Mouse (Mus musculus) liver, embryonic 16.5 days (tissue): Measurements from ENCODE around the gene Pnmt. TPM values are rescaled to one million over a fixed set of nuclear protein-coding genes. Genes with fewer than 3 reads are reported as not detected.

ENCODE experiments used
- ATAC-seq: fragments of 200-750 bp; cut with Nextera tagmentation; 2 replicates; pipeline ENCODE4 v1.8.0; 2017; ENCODE audit warnings: low read depth, mild to moderate bottlenecking, moderate number of reproducible peaks, moderate library complexity
- H3K27ac ChIP-seq: fragments of 300-500 bp; sonication (generic); 2 replicates; pipeline ENCODE4 v1.5.1; 2014; ENCODE audit warnings: mild to moderate bottlenecking, low read length
- H3K27me3 ChIP-seq: fragments of 300-500 bp; sonication (generic); 2 replicates; pipeline ENCODE4 v1.6.1; 2014; ENCODE audit warnings: low read depth, low read length, mixed read lengths; ENCODE audit not compliant: control insufficient read depth, insufficient read depth
- H3K36me3 ChIP-seq: fragments of 300-500 bp; sonication (generic); 2 replicates; pipeline ENCODE4 v1.6.1; 2014; ENCODE audit warnings: mild to moderate bottlenecking; ENCODE audit not compliant: control insufficient read depth, insufficient read depth
- H3K4me1 ChIP-seq: fragments of 300-500 bp; sonication (generic); 2 replicates; pipeline ENCODE4 v1.6.1; 2014; ENCODE audit warnings: low read depth, low read length, mixed read lengths; ENCODE audit not compliant: control insufficient read depth
- H3K4me2 ChIP-seq: fragments of 300-500 bp; sonication (generic); 2 replicates; pipeline ENCODE4 v1.6.1; 2014; ENCODE audit warnings: low read depth, low read length, mixed read lengths
- H3K4me3 ChIP-seq: fragments of 300-500 bp; sonication (generic); 2 replicates; pipeline ENCODE4 v1.5.1; 2014; ENCODE audit warnings: low read depth, mild to moderate bottlenecking, low read length
- H3K9ac ChIP-seq: fragments of 300-500 bp; sonication (generic); 2 replicates; pipeline ENCODE4 v1.6.1; 2014; ENCODE audit warnings: low read depth, low read length
- H3K9me3 ChIP-seq: fragments of 300-500 bp; sonication (generic); replicated peaks from 2 replicates; pipeline ENCODE4 v1.6.1; 2016; ENCODE audit warnings: low read length; ENCODE audit not compliant: control insufficient read depth
- WGBS: fragments of 180-500 bp; shearing (Covaris S2); extraction: QIAGEN DNeasy Blood & Tissue Kit; methylation state at CpG from one replicate; pipeline ENCODE4 v1.1.7; 2014; ENCODE audit not compliant: insufficient replicate concordance; 5-methylcytosine and 5-hydroxymethylcytosine counted together
- polyA plus RNA-seq: library from polyadenylated mRNA; unstranded; fragments of >200 nt; fragmentation: Nextera tagmentation; extraction: Ambion mirVana; gene quantifications from 2 replicates; pipeline ENCODE4 v1.2.1, GENCODE M21; 2015

Gene Pnmt
- polyA plus RNA-seq, 1 experiment from 2014 or later: 0.12 TPM

- Histone ChIP-seq H3K36me3 (no peaks in the 10 kb centered on the region), H3K4me1 (peaks cover 2% of the 10 kb centered on the region), H3K27me3 (peaks cover 44% of the 10 kb centered on the region), H3K27ac (no peak overlapping the region), H3K4me2 (no peak overlapping the region), H3K9me3 (no peaks in the 10 kb centered on the region), H3K9ac (no peak overlapping the region), H3K4me3 (no peak overlapping the region)
- ATAC-seq: no peak
- WGBS: 49% methylated on average over 14 of the region's 14 CpGs
These were observed 867 bp downstream of the Pnmt start for GRCm38 (mm10) chr11:98387056-98387577.

DNA sequence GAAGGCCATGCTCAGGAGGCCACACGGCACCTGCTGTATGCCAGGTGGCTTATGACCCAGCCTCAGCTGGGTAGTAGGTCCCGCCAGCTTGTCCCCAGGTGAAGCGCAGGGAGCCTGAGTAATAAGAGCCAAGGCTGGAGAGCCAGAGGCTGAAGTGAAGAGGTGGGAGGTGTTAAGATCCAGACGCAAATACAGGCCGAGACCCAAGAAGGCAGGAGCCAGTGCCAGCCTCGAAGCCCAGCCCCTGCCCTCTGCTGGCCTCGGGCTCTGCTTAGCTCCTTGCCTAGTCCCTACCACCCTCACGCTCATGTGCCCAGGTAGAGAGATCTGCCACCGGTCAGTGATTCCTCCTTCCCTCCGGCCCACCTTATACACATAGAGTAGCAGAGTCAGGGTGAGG lies 2.0 kb downstream of the Pnmt start:
- Histone ChIP-seq H3K4me3 (no peak overlapping the region), H3K9me3 (no peaks in the 10 kb centered on the region), H3K4me1 (peaks cover 14% of the 10 kb centered on the region), H3K4me2 (no peak overlapping the region), H3K9ac (no peak overlapping the region), H3K27ac (no peak overlapping the region), H3K27me3 (peaks cover 44% of the 10 kb centered on the region), H3K36me3 (no peaks in the 10 kb centered on the region)
- whole genome bisulfite sequencing: 59% methylated on average over 10 of the region's 10 CpGs
- no peak for ATAC-seq

- Histone ChIP-seq H3K9me3 (no peaks in the 10 kb centered on the region), H3K9ac (no peak overlapping the region), H3K36me3 (no peaks in the 10 kb centered on the region), H3K27ac (no peak overlapping the region), H3K4me2 (no peak overlapping the region), H3K4me1 (peaks cover 24% of the 10 kb centered on the region), H3K27me3 (peaks cover 39% of the 10 kb centered on the region), H3K4me3 (no peak overlapping the region)
- WGBS: 20% methylated on average over 9 of the region's 9 CpGs
- ATAC-seq: no peak
These were observed 3.1 kb downstream of the Pnmt start for GRCm38 (mm10) chr11:98389221-98389780.

DNA sequence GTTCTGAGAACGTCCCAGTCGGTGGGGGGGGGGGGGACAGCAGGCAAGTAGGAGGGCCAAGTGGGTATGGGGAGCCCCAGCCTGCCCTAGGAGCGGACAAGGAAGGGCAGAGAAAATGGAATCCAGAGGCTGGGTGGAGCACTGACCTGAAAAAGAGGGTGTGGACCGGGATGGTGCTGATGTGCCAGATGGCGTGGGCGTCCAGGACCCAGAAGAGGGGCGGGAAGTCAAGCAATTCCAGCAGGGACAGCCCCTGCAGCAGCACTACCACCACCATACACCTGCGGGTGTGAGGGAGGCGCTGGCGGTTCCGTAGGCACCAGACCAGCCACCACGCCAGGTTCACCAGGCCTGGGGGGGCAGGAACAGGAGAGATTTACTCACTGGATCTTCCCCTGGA lies 3.9 kb downstream of the Pnmt start:
- H3K9me3 ChIP-seq: no peaks in the 10 kb centered on the region
- H3K27me3 ChIP-seq: peaks cover 32% of the 10 kb centered on the region
- no peaks in the 10 kb centered on the region for H3K36me3 ChIP-seq
- no peak overlapping the region for H3K4me2 ChIP-seq
- WGBS: 71% methylated on average over 12 of the region's 12 CpGs
- no peak for ATAC-seq
- H3K9ac ChIP-seq: no peak overlapping the region
- no peak overlapping the region for H3K4me3 ChIP-seq
- H3K27ac ChIP-seq: no peak overlapping the region
- H3K4me1 ChIP-seq: peaks cover 33% of the 10 kb centered on the region

DNA sequence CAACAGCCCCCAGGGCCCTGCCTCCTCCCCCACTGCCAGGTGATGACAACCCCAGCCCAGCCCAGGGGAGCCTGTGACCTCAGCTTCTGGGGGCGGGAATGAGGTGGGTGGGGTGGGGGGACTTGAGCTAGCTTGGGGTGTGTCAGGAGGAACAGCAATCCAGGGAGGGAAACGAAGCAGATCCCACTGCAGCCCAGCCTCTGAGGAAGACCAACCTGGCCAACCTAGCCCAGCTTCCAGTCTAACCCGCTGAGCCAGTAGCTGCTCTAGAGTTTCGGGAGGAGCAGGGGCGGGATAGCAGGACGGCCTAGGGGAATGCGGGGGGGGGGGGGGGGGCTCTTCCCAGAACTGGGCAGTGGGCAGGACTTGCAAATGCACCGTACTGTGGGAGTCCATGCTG lies 5.8 kb downstream of the Pnmt start:
- no peak for ATAC-seq
- H3K27ac ChIP-seq: peak overlapping the region; percentile 88
- H3K36me3 ChIP-seq: no peaks in the 10 kb centered on the region
- WGBS: 40% methylated on average over 8 of the region's 8 CpGs
- no peaks in the 10 kb centered on the region for H3K9me3 ChIP-seq
- no peak overlapping the region for H3K9ac ChIP-seq
- peak overlapping the region; percentile 54; the same call in 1 of the 2 replicates for H3K4me2 ChIP-seq
- H3K4me1 ChIP-seq: peaks cover 35% of the 10 kb centered on the region
- no peak overlapping the region for H3K4me3 ChIP-seq
- H3K27me3 ChIP-seq: peaks cover 13% of the 10 kb centered on the region

- peaks cover 35% of the 10 kb centered on the region for H3K4me1 ChIP-seq
- no peaks in the 10 kb centered on the region for H3K9me3 ChIP-seq
- 0 out of 2 replicates have a peak overlapping the region, but pooled peaks have one; percentile 16 for H3K4me3 ChIP-seq
- H3K4me2 ChIP-seq: peak overlapping the region; percentile 54
- H3K27me3 ChIP-seq: peaks cover 7% of the 10 kb centered on the region
- peak overlapping the region; percentile 88 for H3K27ac ChIP-seq
- WGBS: 25% methylated on average over 4 of the region's 4 CpGs
- ATAC-seq: peak; percentile 80
- H3K9ac ChIP-seq: peak overlapping the region; percentile 52
- no peaks in the 10 kb centered on the region for H3K36me3 ChIP-seq
These were observed 6.4 kb downstream of the Pnmt start for GRCm38 (mm10) chr11:98392645-98393044.

DNA sequence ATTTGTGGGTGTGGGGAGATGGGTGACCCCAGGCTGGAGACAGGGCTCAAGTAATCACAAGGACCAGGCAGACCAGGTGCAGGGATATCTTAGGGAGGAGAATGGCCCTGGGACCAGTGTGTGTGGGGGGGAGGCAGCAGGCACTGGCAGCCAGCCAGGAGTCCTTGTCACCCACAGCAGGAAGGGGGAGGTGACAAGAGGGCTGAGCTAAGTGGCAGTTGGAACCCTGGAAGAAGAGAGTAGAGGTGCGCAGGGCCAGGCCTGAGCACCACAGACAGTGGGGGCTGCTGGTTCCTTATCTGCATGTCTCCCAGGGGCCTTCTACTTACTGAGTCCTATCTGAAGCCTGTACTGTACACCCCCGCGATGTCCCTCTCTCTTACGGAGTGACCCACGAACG lies 7.1 kb downstream of the Pnmt start:
- peak overlapping the region; percentile 54 for H3K4me2 ChIP-seq
- no peak overlapping the region for H3K4me3 ChIP-seq
- H3K27me3 ChIP-seq: peaks cover 4% of the 10 kb centered on the region; the same call in 1 of the 2 replicates
- H3K9ac ChIP-seq: peak overlapping the region; percentile 3; the same call in 1 of the 2 replicates
- no peaks in the 10 kb centered on the region for H3K9me3 ChIP-seq
- no peaks in the 10 kb centered on the region for H3K36me3 ChIP-seq
- ATAC-seq: peak; percentile 71
- H3K27ac ChIP-seq: peak overlapping the region; percentile 88
- H3K4me1 ChIP-seq: peaks cover 35% of the 10 kb centered on the region
- WGBS: 6% methylated on average over 6 of the region's 6 CpGs

DNA sequence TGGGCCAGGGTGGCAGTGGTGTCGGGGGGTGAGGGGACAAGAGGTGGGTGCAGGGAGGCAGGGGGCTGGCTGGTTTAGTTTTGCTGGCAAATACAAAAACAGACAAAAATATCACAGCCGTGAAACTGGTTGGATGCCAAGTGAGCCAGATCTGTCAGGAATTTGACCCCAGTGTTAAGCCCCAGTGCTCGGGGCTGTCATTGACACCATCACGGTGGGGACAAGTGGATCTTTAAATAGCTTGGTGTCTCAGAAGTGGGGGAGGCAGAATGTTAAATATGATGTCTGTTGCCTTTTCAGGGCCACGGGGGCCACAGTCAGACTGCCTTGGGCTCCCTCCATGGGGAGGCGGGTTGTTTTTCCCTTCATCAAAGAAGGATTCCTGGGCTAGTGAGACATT lies 8.1 kb downstream of the Pnmt start:
- H3K36me3 ChIP-seq: no peaks in the 10 kb centered on the region
- no peaks in the 10 kb centered on the region for H3K9me3 ChIP-seq
- ATAC-seq: no peak
- no peak overlapping the region for H3K4me3 ChIP-seq
- peaks cover 35% of the 10 kb centered on the region for H3K4me1 ChIP-seq
- no peaks in the 10 kb centered on the region for H3K27me3 ChIP-seq
- H3K27ac ChIP-seq: peak overlapping the region; percentile 88
- no peak overlapping the region for H3K4me2 ChIP-seq
- peak overlapping the region; percentile 12; the same call in 1 of the 2 replicates for H3K9ac ChIP-seq
- 63% methylated on average over 6 of the region's 6 CpGs for WGBS

- peak overlapping the region; percentile 88 for H3K27ac ChIP-seq
- ATAC-seq: peak; percentile 49
- no peaks in the 10 kb centered on the region for H3K27me3 ChIP-seq
- peak overlapping the region; percentile 48 for H3K9ac ChIP-seq
- no peaks in the 10 kb centered on the region for H3K36me3 ChIP-seq
- peaks cover 35% of the 10 kb centered on the region for H3K4me1 ChIP-seq
- peak overlapping the region; percentile 37 for H3K4me2 ChIP-seq
- no peaks in the 10 kb centered on the region for H3K9me3 ChIP-seq
- no peak overlapping the region for H3K4me3 ChIP-seq
- WGBS: 9% methylated on average over 4 of the region's 4 CpGs
These were observed 8.8 kb downstream of the Pnmt start for GRCm38 (mm10) chr11:98395041-98395440.
